Mouse (Mus musculus) brain, embryonic 14.5 days (tissue): Measurements from ENCODE around the gene Taar6.

Experiments used
- CTCF ChIP-seq: fragments of 200-500 bp; IDR thresholded peaks from 2 replicates; pipeline ENCODE4 v1.5.1; 2012; ENCODE audit warnings: inconsistent platforms, mild to moderate bottlenecking, moderate library complexity, borderline replicate concordance; ENCODE audit not compliant: insufficient read depth, insufficient read length; ENCODE audit errors: extremely low read depth
- POLR2A ChIP-seq: fragments of 200-500 bp; IDR thresholded peaks from 2 replicates; pipeline ENCODE4 v1.6.1; 2012; ENCODE audit warnings: mild to moderate bottlenecking, inconsistent platforms, borderline replicate concordance; ENCODE audit not compliant: poor library complexity, insufficient read depth, insufficient read length, severe bottlenecking; ENCODE audit errors: extremely low read depth

DNA sequence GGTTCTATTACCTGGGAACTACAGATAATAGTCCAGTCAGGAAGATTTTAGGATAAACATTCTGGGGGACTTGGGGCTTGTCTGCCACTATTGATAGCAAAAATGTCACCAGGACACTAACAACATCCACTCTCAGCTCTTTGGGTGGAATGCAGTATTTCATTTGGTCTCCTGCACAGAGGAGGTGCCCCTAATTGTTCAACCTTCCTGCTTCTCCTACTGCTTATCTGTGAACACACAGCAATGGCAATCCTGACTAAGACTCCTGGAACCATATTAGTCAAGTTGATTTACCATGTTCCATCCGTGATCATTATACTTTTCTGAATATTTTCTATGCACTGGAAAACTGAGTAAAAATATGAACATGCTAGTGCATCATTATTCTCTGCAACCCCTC, 22.7 kb upstream of the Taar6 start:
- no peak for TF ChIP-seq CTCF
- no peak for TF ChIP-seq POLR2A
